Mouse (Mus musculus): ENCODE measurements at regions not wholly inside any gene's neighbourhood (a gene's known extent, or its start where the extent isn't known, plus 50 kb on each side); places are given as distances from the start of the nearest gene placed in this dataset.

GRCm38 (mm10) chr12:92200602-92201001, 351.6 kb upstream of the Sel1l start:
- Histone ChIP-seq H3K27ac (ENCODE audit: control insufficient read depth, low read depth, low read length) (no peak overlapping the region), H3K4me3 (ENCODE audit: control insufficient read depth in 1 of 2, insufficient read depth in 1 of 2, low read depth in 2 of 2, low read length in 2 of 2) (no peak overlapping the region), H3K27me3 (ENCODE audit: control insufficient read depth in 1 of 2, insufficient read depth in 2 of 2, low read length in 2 of 2) (no peaks in the 10 kb centered on the region), H3K36me3 (ENCODE audit: control insufficient read depth in 1 of 2, insufficient read depth in 2 of 2, low read length in 2 of 2) (no peaks in the 10 kb centered on the region), H3K79me2 (ENCODE audit: control insufficient read depth, insufficient read depth, low read length, poor library complexity) (no peaks in the 10 kb centered on the region), H3K9ac (ENCODE audit: control insufficient read depth, low read depth, low read length, poor library complexity, severe bottlenecking) (no peak overlapping the region), H3K4me1 (ENCODE audit: control insufficient read depth in 1 of 2, insufficient read depth in 2 of 2, low read length in 2 of 2) (no peaks in the 10 kb centered on the region), H3K9me3 (replicated peaks; ENCODE audit: insufficient read depth, low read length) (no peaks in the 10 kb centered on the region)
- DNase-seq (ENCODE audit: low read depth, low spot score) = no peak
- no peak for TF ChIP-seq KAT2A (conservative IDR thresholded peaks at IDR 0.05; ENCODE audit: low read depth, low read length)
- TF ChIP-seq SMC3 (IDR thresholded peaks at IDR 0.05; ENCODE audit: low read depth, low read length) = no peak
- no peak for TF ChIP-seq JUND (IDR thresholded peaks at IDR 0.05; ENCODE audit: low read depth, low read length)
- TF ChIP-seq TCF12 (IDR thresholded peaks at IDR 0.05; ENCODE audit: low read depth, low read length) = no peak
- TF ChIP-seq POLR2AphosphoS5 (IDR thresholded peaks at IDR 0.05; ENCODE audit: borderline replicate concordance, low read depth, low read length) = no peak
- TF ChIP-seq RAD21 (IDR thresholded peaks at IDR 0.05; ENCODE audit: low read depth, low read length) = no peak
- TF ChIP-seq MAFK (IDR thresholded peaks at IDR 0.05; ENCODE audit: borderline replicate concordance, low read depth, low read length) = no peak
- no peak for TF ChIP-seq ELF1 (IDR thresholded peaks at IDR 0.05; ENCODE audit: low read depth, low read length)
- TF ChIP-seq NELFE (IDR thresholded peaks at IDR 0.05; ENCODE audit: low read depth, low read length) = no peak
- no peak for TF ChIP-seq HCFC1 (IDR thresholded peaks at IDR 0.05; ENCODE audit: low read depth, low read length)
- TF ChIP-seq MAX (IDR thresholded peaks at IDR 0.05; ENCODE audit: low read length) = no peak
- no peak for TF ChIP-seq CHD1 (IDR thresholded peaks at IDR 0.05; ENCODE audit: low read depth, low read length)
- TF ChIP-seq TAL1 (IDR thresholded peaks at IDR 0.05; ENCODE audit: low read length) = no peak

GRCm38 (mm10) chr12:92198738-92199477, 350.0 kb upstream of the Sel1l start:
- Histone ChIP-seq H3K27ac (ENCODE audit: control insufficient read depth, low read depth, low read length) (no peak overlapping the region), H3K9me3 (replicated peaks; ENCODE audit: insufficient read depth, low read length) (no peaks in the 10 kb centered on the region), H3K4me1 (ENCODE audit: control insufficient read depth in 1 of 2, insufficient read depth in 2 of 2, low read length in 2 of 2) (no peaks in the 10 kb centered on the region), H3K36me3 (ENCODE audit: control insufficient read depth in 1 of 2, insufficient read depth in 2 of 2, low read length in 2 of 2) (no peaks in the 10 kb centered on the region), H3K9ac (ENCODE audit: control insufficient read depth, low read depth, low read length, poor library complexity, severe bottlenecking) (no peak overlapping the region), H3K79me2 (ENCODE audit: control insufficient read depth, insufficient read depth, low read length, poor library complexity) (no peaks in the 10 kb centered on the region), H3K4me3 (ENCODE audit: control insufficient read depth in 1 of 2, insufficient read depth in 1 of 2, low read depth in 2 of 2, low read length in 2 of 2) (no peak overlapping the region), H3K27me3 (ENCODE audit: control insufficient read depth in 1 of 2, insufficient read depth in 2 of 2, low read length in 2 of 2) (no peaks in the 10 kb centered on the region)
- no peak for DNase-seq (ENCODE audit: low read depth, low spot score)
- TF ChIP-seq UBTF (IDR thresholded peaks at IDR 0.05; ENCODE audit: borderline replicate concordance, insufficient read depth, low read depth, low read length) (no peak), TAL1 (IDR thresholded peaks at IDR 0.05; ENCODE audit: low read length) (no peak), GABPA (IDR thresholded peaks at IDR 0.05; ENCODE audit: low read depth, low read length) (no peak), BHLHE40 (IDR thresholded peaks at IDR 0.05; ENCODE audit: borderline replicate concordance, low read depth, low read length) (no peak), HCFC1 (IDR thresholded peaks at IDR 0.05; ENCODE audit: low read depth, low read length) (no peak), EP300 (IDR thresholded peaks at IDR 0.05; ENCODE audit: low read depth in 1 of 2, low read length in 2 of 2) (no peak), CTCF (IDR thresholded peaks at IDR 0.05 in 2 of 3, conservative IDR thresholded peaks at IDR 0.05 in 1 of 3; ENCODE audit: control insufficient read depth in 1 of 3, insufficient read depth in 1 of 3, low read depth in 2 of 3, low read length in 3 of 3, poor library complexity in 1 of 3, severe bottlenecking in 1 of 3) (no peak)
